Mouse (Mus musculus) midbrain, embryonic 11.5 days (tissue): Measurements from ENCODE around the gene Pkd1. TPM values are rescaled to one million over a fixed set of nuclear protein-coding genes. Genes with fewer than 3 reads are reported as not detected.
A peak's percentile ranks its signal among the peaks of the same experiment; 100 is the strongest.

Source experiments
- ATAC-seq: fragments of 200-750 bp; cut with Nextera tagmentation; 2 replicates; pipeline ENCODE4 v1.8.0; 2017; ENCODE audit warnings: moderate TSS enrichment, moderate library complexity; ENCODE audit not compliant: low FRiP score
- DNase-seq: peaks from one replicate; pipeline ENCODE4 v3.0.0; 2015; ENCODE audit warnings: low spot score; ENCODE audit errors: missing footprints
- H3K27ac ChIP-seq: fragments of 300-500 bp; sonication (generic); 2 replicates; pipeline ENCODE4 v1.5.1; 2014; ENCODE audit warnings: low read depth, low read length
- H3K27me3 ChIP-seq: fragments of 300-500 bp; sonication (generic); 2 replicates; pipeline ENCODE4 v1.6.1; 2014; ENCODE audit warnings: mild to moderate bottlenecking, low read length, moderate library complexity, mixed read lengths; ENCODE audit not compliant: control insufficient read depth, insufficient read depth
- H3K36me3 ChIP-seq: fragments of 300-500 bp; sonication (generic); 2 replicates; pipeline ENCODE4 v1.6.1; 2014; ENCODE audit warnings: mild to moderate bottlenecking, low read length, moderate library complexity, mixed read lengths; ENCODE audit not compliant: control insufficient read depth, insufficient read depth
- H3K4me1 ChIP-seq: fragments of 300-500 bp; sonication (generic); 2 replicates; pipeline ENCODE4 v1.6.1; 2014; ENCODE audit warnings: low read length; ENCODE audit not compliant: control insufficient read depth, insufficient read depth
- H3K4me2 ChIP-seq: fragments of 300-500 bp; sonication (generic); 2 replicates; pipeline ENCODE4 v1.6.1; 2014; ENCODE audit warnings: mild to moderate bottlenecking, moderate library complexity
- H3K4me3 ChIP-seq: fragments of 300-500 bp; sonication (generic); 2 replicates; pipeline ENCODE4 v1.5.1; 2014; ENCODE audit warnings: low read depth, low read length
- H3K9ac ChIP-seq: fragments of 300-500 bp; sonication (generic); 2 replicates; pipeline ENCODE4 v1.6.1; 2014; ENCODE audit warnings: low read length
- H3K9me3 ChIP-seq: fragments of 300-500 bp; sonication (generic); 2 replicates; pipeline ENCODE4 v1.6.1; 2016; ENCODE audit warnings: low read length; ENCODE audit not compliant: control insufficient read depth
- WGBS: fragments of 180-500 bp; shearing (Covaris S2); extraction: QIAGEN DNeasy Blood & Tissue Kit; methylation state at CpG from one replicate; pipeline ENCODE4 v1.1.7; 2014; 5-methylcytosine and 5-hydroxymethylcytosine counted together
- polyA plus RNA-seq: library from polyadenylated mRNA; unstranded; fragments of >200 nt; fragmentation: Nextera tagmentation; extraction: Ambion mirVana; gene quantifications from 2 replicates; pipeline ENCODE4 v1.2.1, GENCODE M21; 2014

Pkd1 gene
- polyA plus RNA-seq, 1 experiment from 2014 or later: 18.5 TPM

- Histone ChIP-seq H3K4me1 (no peaks in the 10 kb centered on the region), H3K27me3 (no peaks in the 10 kb centered on the region), H3K9ac (0 out of 2 replicates have a peak overlapping the region, but pooled peaks have one; percentile 4), H3K36me3 (peaks cover 30% of the 10 kb centered on the region), H3K4me3 (no peak overlapping the region), H3K27ac (no peak overlapping the region), H3K9me3 (no peaks in the 10 kb centered on the region), H3K4me2 (no peak overlapping the region)
- DNase-seq (no peak), ATAC-seq (no peak)
- 88% methylated on average over 24 of the region's 24 CpGs for WGBS
Measured at GRCm38 (mm10) chr17:24514270-24515257, 35.1 kb upstream of the Pkd1 start.

GRCm38 (mm10) chr17:24520450-24520849 is 29.2 kb upstream of the Pkd1 start:
- Histone ChIP-seq H3K9me3 (no peaks in the 10 kb centered on the region), H3K9ac (no peak overlapping the region), H3K4me2 (no peak overlapping the region), H3K4me3 (no peak overlapping the region), H3K27ac (no peak overlapping the region), H3K27me3 (no peaks in the 10 kb centered on the region), H3K4me1 (no peaks in the 10 kb centered on the region), H3K36me3 (peaks cover 17% of the 10 kb centered on the region)
- WGBS: 89% methylated on average over 4 of the region's 4 CpGs
- DNase-seq (no peak), ATAC-seq (no peak)

GRCm38 (mm10) chr17:24524734-24525133 is 24.9 kb upstream of the Pkd1 start:
- WGBS: 86% methylated on average over 2 of the region's 2 CpGs
- Histone ChIP-seq H3K9ac (no peak overlapping the region), H3K9me3 (no peaks in the 10 kb centered on the region), H3K36me3 (no peaks in the 10 kb centered on the region), H3K4me1 (peaks cover 17% of the 10 kb centered on the region), H3K4me3 (no peak overlapping the region), H3K27ac (no peak overlapping the region), H3K4me2 (no peak overlapping the region), H3K27me3 (no peaks in the 10 kb centered on the region)
- no peak for DNase-seq
- ATAC-seq: no peak

- ATAC-seq: no peak; the same call in 1 of the 2 replicates
- under 1% methylated on average over 17 of the region's 19 CpGs for WGBS
Measured at GRCm38 (mm10) chr17:24527315-24527714, 22.3 kb upstream of the Pkd1 start.

GRCm38 (mm10) chr17:24527723-24528559 is 21.7 kb upstream of the Pkd1 start, which contains the start of gene Traf7:
TSS of gene Traf7 (minus strand) at chr17:24527938.
- H3K36me3 ChIP-seq: no peaks in the 10 kb centered on the region
- no peaks in the 10 kb centered on the region for H3K27me3 ChIP-seq
- no peaks in the 10 kb centered on the region for H3K9me3 ChIP-seq
- peak within 1 kb of the TSS; percentile 86 for H3K9ac ChIP-seq
- H3K4me1 ChIP-seq: peaks cover 28% of the 10 kb centered on the region
- under 1% methylated on average over 40 of the region's 40 CpGs for WGBS
- DNase-seq (peak; percentile 98), ATAC-seq (peak; percentile 96)
- H3K4me3 ChIP-seq: peak within 1 kb of the TSS; percentile 78
- H3K27ac ChIP-seq: peak within 1 kb of the TSS; percentile 55
- peak within 1 kb of the TSS; percentile 91 for H3K4me2 ChIP-seq

More at GRCm38 (mm10) chr17:24527315-24527714, 22.3 kb upstream of the Pkd1 start:
- no peaks in the 10 kb centered on the region for H3K27me3 ChIP-seq
- H3K36me3 ChIP-seq: no peaks in the 10 kb centered on the region
- no peaks in the 10 kb centered on the region for H3K9me3 ChIP-seq
- H3K4me3 ChIP-seq: peak overlapping the region; percentile 78
- H3K4me1 ChIP-seq: peaks cover 28% of the 10 kb centered on the region
- H3K9ac ChIP-seq: peak overlapping the region; percentile 86
- peak overlapping the region; percentile 50 for H3K4me2 ChIP-seq
- no peak for DNase-seq
- no peak overlapping the region for H3K27ac ChIP-seq

GRCm38 (mm10) chr17:24528560-24528918 is 21.1 kb upstream of the Pkd1 start:
- Histone ChIP-seq H3K27ac (peak overlapping the region; percentile 55), H3K9me3 (no peaks in the 10 kb centered on the region), H3K27me3 (no peaks in the 10 kb centered on the region), H3K4me1 (peaks cover 34% of the 10 kb centered on the region), H3K36me3 (no peaks in the 10 kb centered on the region), H3K9ac (peak overlapping the region; percentile 79), H3K4me2 (peak overlapping the region; percentile 91), H3K4me3 (peak overlapping the region; percentile 61)
- no peak for ATAC-seq
- under 1% methylated on average over 8 of the region's 8 CpGs for WGBS
- peak; percentile 87 for DNase-seq

- H3K9me3 ChIP-seq: no peaks in the 10 kb centered on the region
- H3K27me3 ChIP-seq: no peaks in the 10 kb centered on the region
- ATAC-seq (peak; percentile 17; the same call in 1 of the 2 replicates), DNase-seq (peak; percentile 98)
- peak overlapping the region; percentile 55; the same call in 1 of the 2 replicates for H3K27ac ChIP-seq
- H3K36me3 ChIP-seq: no peaks in the 10 kb centered on the region
- H3K4me1 ChIP-seq: peaks cover 34% of the 10 kb centered on the region
- H3K9ac ChIP-seq: peak overlapping the region; percentile 79
- H3K4me3 ChIP-seq: peak overlapping the region; percentile 61
- WGBS: 0% methylated on average over 4 of the region's 4 CpGs
- H3K4me2 ChIP-seq: peak overlapping the region; percentile 91
Measured at GRCm38 (mm10) chr17:24529007-24529451, 20.6 kb upstream of the Pkd1 start.

GRCm38 (mm10) chr17:24529883-24530282 is 19.8 kb upstream of the Pkd1 start:
- peak overlapping the region; percentile 61 for H3K4me3 ChIP-seq
- DNase-seq (no peak), ATAC-seq (no peak)
- no peaks in the 10 kb centered on the region for H3K27me3 ChIP-seq
- no peaks in the 10 kb centered on the region for H3K36me3 ChIP-seq
- no peaks in the 10 kb centered on the region for H3K9me3 ChIP-seq
- no peak overlapping the region for H3K27ac ChIP-seq
- WGBS: 27% methylated on average over 5 of the region's 5 CpGs
- peak overlapping the region; percentile 79 for H3K9ac ChIP-seq
- peak overlapping the region; percentile 91 for H3K4me2 ChIP-seq
- H3K4me1 ChIP-seq: peaks cover 34% of the 10 kb centered on the region
